Mouse (Mus musculus) layer of hippocampus, adult 2 months (tissue): ENCODE measurements around the gene Rundc1. TPM values are rescaled to one million over a fixed set of nuclear protein-coding genes. Genes with fewer than 3 reads are reported as not detected.
A peak's percentile ranks its signal among the peaks of the same experiment; 100 is the strongest.
"Not testable (repeated sequence)": the region's sequence is repeated elsewhere in the genome, so short reads cannot be mapped to it uniquely, and the experiment has no call there.

ENCODE experiments used
- DNase-seq, 2 experiments: peaks; one replicate each; pipeline ENCODE4 v3.0.0; 2022; ENCODE audit warnings: low spot score in 2 of 2
- H3K27ac ChIP-seq: fragments of 200-600 bp; 2 replicates; pipeline ENCODE4 v1.8.1; 2022
- H3K4me3 ChIP-seq: fragments of 200-600 bp; 2 replicates; pipeline ENCODE4 v1.8.1; 2022; ENCODE audit warnings: mild to moderate bottlenecking
- CTCF ChIP-seq: fragments of 200-600 bp; conservative IDR thresholded peaks from 2 replicates; pipeline ENCODE4 v1.8.1; 2022; ENCODE audit warnings: antibody characterized with exemption, mild to moderate bottlenecking, moderate library complexity
- long read RNA-seq, 2 experiments: library from polyadenylated mRNA; stranded (forward); transcript quantifications; one replicate each; pipeline ENCODE4 v2.0.0; 2021; ENCODE audit warnings: borderline mapping rate in 2 of 2
- total RNA-seq, 2 experiments: library from RNA; stranded (reverse); gene quantifications; 2 replicates each; pipeline ENCODE4 v1.2.3; 2021

The Rundc1 gene
- total RNA-seq = 10 to 100 TPM; 31.9 to 33.5 TPM
- long read RNA-seq, experiment 1, transcript Rundc1-201 (5 exons, 3,223 nt) = major isoform, 6 of 82 reads
- long read RNA-seq, experiment 1, partial matches to known transcripts = 9 of 82 reads
- long read RNA-seq, experiment 1, other reads (novel, unspliced or antisense) = 67 of 82 reads
- long read RNA-seq, experiment 2, transcript Rundc1-201 (5 exons, 3,223 nt) = major isoform, 7 of 111 reads
- long read RNA-seq, experiment 2, partial matches to known transcripts = 9 of 111 reads
- long read RNA-seq, experiment 2, other reads (novel, unspliced or antisense) = 95 of 111 reads

DNA sequence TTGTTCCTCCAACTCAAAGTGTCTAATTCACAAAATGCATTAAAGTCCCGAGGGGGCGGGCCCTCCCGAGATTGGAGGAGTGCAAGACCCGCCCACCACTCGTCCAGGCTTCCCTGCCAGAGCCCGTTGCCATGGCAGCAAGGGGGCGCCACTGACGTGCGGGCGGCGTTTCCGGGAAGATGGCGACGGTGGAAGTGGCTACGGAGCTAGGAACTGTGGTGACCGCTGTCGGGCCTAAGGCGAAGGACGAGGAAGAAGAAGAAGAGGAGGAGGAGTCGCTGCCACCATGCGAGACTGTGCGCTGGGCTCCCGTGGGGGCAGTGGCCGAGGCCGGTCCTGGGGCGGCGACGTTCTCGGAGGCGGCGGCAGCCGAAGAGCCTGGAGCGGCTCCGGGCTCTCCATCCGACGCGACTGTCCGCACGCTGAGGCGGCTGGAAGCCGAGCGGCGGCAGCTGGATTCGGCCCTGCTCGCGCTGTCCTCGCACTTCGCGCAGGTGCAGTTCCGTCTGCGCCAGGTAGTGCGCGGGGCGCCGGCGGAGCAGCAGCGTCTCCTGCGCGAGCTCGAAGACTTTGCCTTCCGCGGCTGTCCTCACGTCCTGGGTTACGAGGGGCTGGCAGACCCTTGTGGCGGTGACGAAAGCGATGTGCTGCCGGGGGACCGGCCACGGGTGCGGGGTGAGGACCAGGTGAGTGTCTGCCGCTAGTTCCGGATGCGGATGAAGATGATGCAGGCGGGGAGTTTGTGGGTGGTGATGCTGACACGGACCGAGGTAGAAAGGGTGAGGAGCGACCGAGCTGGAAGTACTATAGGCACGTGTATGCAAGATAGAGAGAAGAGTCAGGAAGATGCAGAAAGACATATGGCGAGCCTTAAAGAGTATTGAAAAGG is at the start of gene Rundc1, which contains the start of gene Ptges3l:
Gene Rundc1, plus strand, starts transcription at position 161 of the 889 bp plus-strand sequence.
Gene Ptges3l, minus strand, starts transcription at position 409 of the 889 bp plus-strand sequence.
- TF ChIP-seq CTCF = peak; percentile 52
- peak within 1 kb of the TSS; percentile 91 for H3K4me3 ChIP-seq

DNA sequence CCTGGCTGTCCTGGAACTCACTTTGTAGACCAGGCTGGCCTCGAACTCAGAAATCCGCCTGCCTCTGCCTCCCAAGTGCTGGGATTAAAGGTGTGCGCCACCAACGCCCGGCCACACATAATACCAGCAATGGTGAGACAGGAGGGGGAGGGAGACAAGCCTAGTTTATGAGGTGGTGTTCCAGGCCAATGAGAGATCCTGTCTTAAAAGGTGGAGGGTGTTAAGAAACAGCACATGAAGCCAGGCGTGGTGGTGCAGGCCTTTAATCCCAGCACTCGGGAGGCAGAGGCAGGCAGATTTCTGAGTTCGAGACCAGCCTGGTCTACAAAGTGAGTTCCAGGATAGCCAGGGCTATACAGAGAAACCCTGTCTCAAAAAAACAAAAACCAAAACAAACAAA is 46.7 kb upstream of the Rundc1 start:
- H3K27ac ChIP-seq, H3K4me3 ChIP-seq, DNase-seq: not testable (repeated sequence)

More for the DNA sequence above, at the start of gene Rundc1, which contains the start of gene Ptges3l:
- peak within 1 kb of the TSS; percentile 96 for H3K27ac ChIP-seq
- DNase-seq = peak; percentile 98

- DNase-seq = no peak
- TF ChIP-seq CTCF = no peak
- no peak overlapping the region for H3K27ac ChIP-seq
These were observed 46.0 kb upstream of the Rundc1 start for GRCm38 (mm10) chr11:101378926-101379325.

DNA sequence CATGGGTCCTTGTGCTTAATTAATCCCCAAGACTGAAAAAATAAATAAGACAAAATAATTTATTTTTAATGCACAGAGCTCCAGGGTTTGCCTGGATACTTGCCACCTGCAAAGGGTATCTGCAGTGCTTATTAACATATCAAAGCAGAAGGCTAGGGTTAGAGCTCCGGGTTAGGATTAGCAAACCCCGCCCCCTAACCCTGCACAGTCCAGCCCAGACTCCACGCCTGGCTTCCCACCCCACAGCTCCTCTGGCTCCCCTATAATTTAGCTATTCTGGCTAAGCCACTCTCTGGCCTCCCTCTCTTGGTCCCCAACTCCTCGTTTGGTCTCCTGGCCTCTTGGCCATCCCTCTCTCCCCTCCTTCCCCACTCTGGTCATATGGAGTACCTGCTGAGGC is 43.1 kb upstream of the Rundc1 start:
- TF ChIP-seq CTCF = no peak
- H3K27ac ChIP-seq = no peak overlapping the region

More at GRCm38 (mm10) chr11:101378926-101379325, 46.0 kb upstream of the Rundc1 start:
- H3K4me3 ChIP-seq = no peak overlapping the region

DNA sequence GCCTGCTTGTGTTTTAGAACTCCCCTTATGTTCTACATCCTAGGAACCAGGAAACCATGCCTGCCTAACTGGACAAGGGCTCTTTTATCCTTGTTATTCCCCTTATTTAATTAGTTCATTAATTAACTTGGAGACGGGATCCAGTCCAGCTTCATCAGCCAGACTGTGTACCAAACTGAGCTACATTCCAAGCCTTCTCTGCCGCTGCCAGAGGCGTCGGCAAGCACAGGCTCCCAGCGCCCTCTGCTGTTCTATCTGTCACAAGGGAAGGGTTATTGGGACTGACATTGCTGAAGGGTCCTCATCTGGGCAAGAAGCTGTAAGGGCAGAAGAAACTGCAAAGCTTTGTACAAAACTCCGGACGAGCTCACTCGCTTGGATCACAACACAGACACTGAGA is 29.8 kb upstream of the Rundc1 start:
- TF ChIP-seq CTCF = peak; percentile 95
- H3K4me3 ChIP-seq = no peak overlapping the region
- H3K27ac ChIP-seq = peak overlapping the region; percentile 71; the same call in 1 of the 2 replicates
- peak; percentile 79 to 86 for DNase-seq

More for the DNA sequence above, 43.1 kb upstream of the Rundc1 start:
- H3K4me3 ChIP-seq = no peak overlapping the region
- no peak for DNase-seq

- no peak for DNase-seq
- no peak overlapping the region for H3K4me3 ChIP-seq
- TF ChIP-seq CTCF = peak; percentile 48
- no peak overlapping the region for H3K27ac ChIP-seq
These were observed 9.6 kb upstream of the Rundc1 start for GRCm38 (mm10) chr11:101415306-101415705.

- TF ChIP-seq CTCF = no peak
- peak overlapping the region; percentile 91 for H3K4me3 ChIP-seq
- peak overlapping the region; percentile 88 for H3K27ac ChIP-seq
These were observed 8.3 kb upstream of the Rundc1 start for GRCm38 (mm10) chr11:101416433-101417100.

DNA sequence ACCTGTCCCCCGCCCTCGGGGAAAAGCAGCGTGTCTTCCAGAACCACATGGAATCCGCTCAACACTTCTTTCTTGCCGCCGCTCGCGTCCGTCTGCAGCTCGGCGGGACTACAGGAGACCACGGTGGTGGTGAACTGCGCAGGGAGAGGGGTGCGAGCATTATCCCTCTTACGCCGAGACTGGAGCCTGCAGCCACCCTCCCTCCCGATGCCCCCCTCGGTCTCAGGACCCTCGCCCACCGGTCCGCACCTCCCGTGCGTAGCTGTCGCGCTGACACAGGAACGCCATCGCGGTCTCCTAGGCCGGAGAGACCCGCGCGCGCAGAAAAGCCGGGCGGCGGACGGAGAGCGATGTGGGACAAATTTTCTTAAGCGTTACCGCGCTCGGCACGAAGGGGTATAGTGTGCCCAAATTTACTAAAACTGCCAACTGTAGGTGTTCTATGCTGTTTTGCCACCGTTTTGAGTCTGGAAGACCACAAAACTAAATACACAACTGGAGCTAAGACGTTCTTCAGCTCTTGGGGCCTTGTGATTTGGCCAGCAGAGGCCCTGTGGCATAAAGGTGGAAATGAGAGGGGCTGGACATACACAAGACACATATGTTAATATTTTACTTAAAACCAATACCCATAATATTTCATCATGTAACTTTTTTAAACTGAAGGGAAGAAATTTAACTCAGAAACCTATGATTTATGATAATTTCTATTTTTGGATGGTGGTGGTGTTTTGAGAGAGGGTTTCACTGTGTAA is 7.6 kb upstream of the Rundc1 start, which contains the start of gene Aarsd1:
Gene Aarsd1, minus strand, starts transcription at position 515 of the 755 bp plus-strand sequence.
- peak; percentile 81 to 90 for DNase-seq
- TF ChIP-seq CTCF = no peak; the same call in none of the 2 replicates
- peak within 1 kb of the TSS; percentile 88 for H3K27ac ChIP-seq
- peak within 1 kb of the TSS; percentile 91 for H3K4me3 ChIP-seq

More at GRCm38 (mm10) chr11:101416433-101417100, 8.3 kb upstream of the Rundc1 start:
- no peak for DNase-seq

GRCm38 (mm10) chr11:101418991-101419390 is 5.9 kb upstream of the Rundc1 start:
- no peak for DNase-seq
- no peak for TF ChIP-seq CTCF
- H3K27ac ChIP-seq = no peak overlapping the region
- no peak overlapping the region for H3K4me3 ChIP-seq

GRCm38 (mm10) chr11:101419610-101420009 is 5.3 kb upstream of the Rundc1 start:
- TF ChIP-seq CTCF = peak; percentile 55
- DNase-seq = no peak
- no peak overlapping the region for H3K4me3 ChIP-seq
- no peak overlapping the region for H3K27ac ChIP-seq

- Histone ChIP-seq H3K27ac (no peak overlapping the region), H3K4me3 (no peak overlapping the region)
- DNase-seq = no peak
- no peak for TF ChIP-seq CTCF
These were observed 4.7 kb upstream of the Rundc1 start for GRCm38 (mm10) chr11:101420148-101420547.
